Mouse (Mus musculus) forebrain, embryonic 14.5 days (tissue): Measurements from ENCODE around the gene Kazn. TPM values are rescaled to one million over a fixed set of nuclear protein-coding genes. Genes with fewer than 3 reads are reported as not detected.

Experiments
- ATAC-seq: fragments of 200-750 bp; cut with Nextera tagmentation; 2 replicates; pipeline ENCODE4 v1.8.0; 2017; ENCODE audit warnings: mild to moderate bottlenecking, moderate library complexity
- DNase-seq: peaks from one replicate; pipeline ENCODE4 v3.0.0-alpha.2; 2015; ENCODE audit warnings: low spot score
- H3K27ac ChIP-seq: fragments of 300-500 bp; sonication (generic); 2 replicates; pipeline ENCODE4 v1.5.1; 2014; ENCODE audit warnings: low read depth, mild to moderate bottlenecking, control low read depth, low read length, moderate library complexity
- H3K27me3 ChIP-seq: fragments of 300-500 bp; sonication (generic); replicated peaks from 2 replicates; pipeline ENCODE4 v1.6.1; 2014; ENCODE audit warnings: low read length, control low read depth, mixed read lengths; ENCODE audit not compliant: control insufficient read depth, insufficient read depth
- H3K36me3 ChIP-seq: fragments of 300-500 bp; sonication (generic); 2 replicates; pipeline ENCODE4 v1.6.1; 2014; ENCODE audit warnings: low read length, control low read depth; ENCODE audit not compliant: control insufficient read depth, insufficient read depth
- H3K4me1 ChIP-seq: fragments of 300-500 bp; sonication (generic); 2 replicates; pipeline ENCODE4 v1.6.1; 2014; ENCODE audit warnings: antibody characterized with exemption, low read length, control low read depth; ENCODE audit not compliant: control insufficient read depth, insufficient read depth
- H3K4me2 ChIP-seq: fragments of 300-500 bp; sonication (generic); 2 replicates; pipeline ENCODE4 v1.6.1; 2014; ENCODE audit warnings: mild to moderate bottlenecking, control low read depth, low read length
- H3K4me3 ChIP-seq: fragments of 300-500 bp; sonication (generic); 2 replicates; pipeline ENCODE4 v1.5.1; 2014; ENCODE audit warnings: low read depth, low read length, control low read depth
- H3K9ac ChIP-seq: fragments of 300-500 bp; sonication (generic); 2 replicates; pipeline ENCODE4 v1.6.1; 2014; ENCODE audit warnings: mild to moderate bottlenecking, low read length, control low read depth, moderate library complexity
- H3K9me3 ChIP-seq: fragments of 300-500 bp; sonication (generic); replicated peaks from 2 replicates; pipeline ENCODE4 v1.6.1; 2016; ENCODE audit warnings: low read length, control low read depth, mixed read lengths; ENCODE audit not compliant: control insufficient read depth
- WGBS: fragments of 180-500 bp; shearing (Covaris S2); extraction: QIAGEN DNeasy Blood & Tissue Kit; methylation state at CpG from one replicate; pipeline ENCODE4 v1.1.7; 2014; 5-methylcytosine and 5-hydroxymethylcytosine counted together
- polyA plus RNA-seq: library from polyadenylated mRNA; unstranded; fragments of >200 nt; fragmentation: Nextera tagmentation; extraction: Ambion mirVana; gene quantifications from 2 replicates; pipeline ENCODE4 v1.2.1, GENCODE M21; 2014

Gene Kazn
- polyA plus RNA-seq, 1 experiment from 2014 or later = 11.5 TPM

GRCm38 (mm10) chr4:142118522-142118921, 120.7 kb downstream of the Kazn start:
- no peak overlapping the region for H3K27ac ChIP-seq
- no peaks in the 10 kb centered on the region for H3K36me3 ChIP-seq
- no peaks in the 10 kb centered on the region for H3K4me1 ChIP-seq
- no peaks in the 10 kb centered on the region for H3K9me3 ChIP-seq
- ATAC-seq = no peak
- no peak overlapping the region for H3K4me3 ChIP-seq
- no peak overlapping the region for H3K4me2 ChIP-seq
- no peaks in the 10 kb centered on the region for H3K27me3 ChIP-seq
- 73% methylated on average over 7 of the region's 7 CpGs for WGBS
- peak; percentile 27 for DNase-seq
- no peak overlapping the region for H3K9ac ChIP-seq

GRCm38 (mm10) chr4:142117993-142118392, 121.2 kb downstream of the Kazn start:
- Histone ChIP-seq H3K27me3 (no peaks in the 10 kb centered on the region), H3K27ac (no peak overlapping the region), H3K36me3 (no peaks in the 10 kb centered on the region), H3K9me3 (no peaks in the 10 kb centered on the region), H3K4me3 (no peak overlapping the region), H3K4me1 (no peaks in the 10 kb centered on the region), H3K4me2 (no peak overlapping the region), H3K9ac (no peak overlapping the region)
- WGBS = 89% methylated on average over 12 of the region's 12 CpGs
- ATAC-seq (0 out of 2 replicates have a peak, but pooled peaks have one; percentile 29), DNase-seq (no peak)

- H3K4me2 ChIP-seq = no peak overlapping the region
- 34% methylated on average over 8 of the region's 8 CpGs for WGBS
- DNase-seq = peak; percentile 44
- no peak overlapping the region for H3K9ac ChIP-seq
- no peak for ATAC-seq
- H3K27me3 ChIP-seq = no peaks in the 10 kb centered on the region
- H3K27ac ChIP-seq = no peak overlapping the region
- H3K36me3 ChIP-seq = 0 out of 2 replicates have a peak, but pooled peaks cover 3% of the 10 kb centered on the region
- no peaks in the 10 kb centered on the region for H3K4me1 ChIP-seq
- H3K4me3 ChIP-seq = no peak overlapping the region
- H3K9me3 ChIP-seq = no peaks in the 10 kb centered on the region
Observed at GRCm38 (mm10) chr4:142113306-142113705, 125.9 kb downstream of the Kazn start.

GRCm38 (mm10) chr4:142103081-142103671, 136.0 kb downstream of the Kazn start:
- no peak for DNase-seq

GRCm38 (mm10) chr4:142098303-142098702, 140.9 kb downstream of the Kazn start:
- WGBS = 17% methylated on average over 8 of the region's 8 CpGs

More at GRCm38 (mm10) chr4:142103081-142103671, 136.0 kb downstream of the Kazn start:
- H3K4me2 ChIP-seq = no peak overlapping the region
- H3K27ac ChIP-seq = no peak overlapping the region
- no peak for ATAC-seq
- no peak overlapping the region for H3K9ac ChIP-seq
- WGBS = 61% methylated on average over 12 of the region's 12 CpGs
- no peaks in the 10 kb centered on the region for H3K4me1 ChIP-seq
- no peaks in the 10 kb centered on the region; the same call in 1 of the 2 replicates for H3K9me3 ChIP-seq
- H3K27me3 ChIP-seq = no peaks in the 10 kb centered on the region
- H3K36me3 ChIP-seq = peaks cover 22% of the 10 kb centered on the region
- no peak overlapping the region for H3K4me3 ChIP-seq

GRCm38 (mm10) chr4:142097871-142098270, 141.3 kb downstream of the Kazn start:
- 56% methylated on average over 5 of the region's 5 CpGs for WGBS
- H3K4me3 ChIP-seq = no peak overlapping the region
- no peaks in the 10 kb centered on the region for H3K9me3 ChIP-seq
- no peak overlapping the region for H3K27ac ChIP-seq
- H3K4me2 ChIP-seq = no peak overlapping the region
- no peak overlapping the region for H3K9ac ChIP-seq
- no peaks in the 10 kb centered on the region for H3K4me1 ChIP-seq
- no peak for DNase-seq
- H3K27me3 ChIP-seq = no peaks in the 10 kb centered on the region
- H3K36me3 ChIP-seq = no peaks in the 10 kb centered on the region
- peak; percentile 27; the same call in 1 of the 2 replicates for ATAC-seq

More at GRCm38 (mm10) chr4:142098303-142098702, 140.9 kb downstream of the Kazn start:
- no peak overlapping the region for H3K4me3 ChIP-seq
- H3K27me3 ChIP-seq = no peaks in the 10 kb centered on the region
- no peaks in the 10 kb centered on the region for H3K4me1 ChIP-seq
- no peaks in the 10 kb centered on the region for H3K9me3 ChIP-seq
- peak; percentile 61; the same call in 1 of the 2 replicates for ATAC-seq
- H3K36me3 ChIP-seq = no peaks in the 10 kb centered on the region
- no peak overlapping the region for H3K4me2 ChIP-seq
- peak; percentile 83 for DNase-seq
- H3K9ac ChIP-seq = no peak overlapping the region
- H3K27ac ChIP-seq = no peak overlapping the region

- H3K27me3 ChIP-seq = no peaks in the 10 kb centered on the region
Observed at GRCm38 (mm10) chr4:142095513-142096241, 143.5 kb downstream of the Kazn start.

GRCm38 (mm10) chr4:142094386-142094785, 144.8 kb downstream of the Kazn start:
- 95% methylated on average over 11 of the region's 11 CpGs for WGBS
- H3K9me3 ChIP-seq = no peaks in the 10 kb centered on the region
- no peaks in the 10 kb centered on the region for H3K36me3 ChIP-seq
- no peak overlapping the region for H3K4me2 ChIP-seq
- no peak overlapping the region for H3K4me3 ChIP-seq
- H3K4me1 ChIP-seq = no peaks in the 10 kb centered on the region
- H3K9ac ChIP-seq = no peak overlapping the region
- H3K27me3 ChIP-seq = no peaks in the 10 kb centered on the region
- no peak overlapping the region for H3K27ac ChIP-seq
- ATAC-seq (no peak), DNase-seq (no peak)

More at GRCm38 (mm10) chr4:142095513-142096241, 143.5 kb downstream of the Kazn start:
- Histone ChIP-seq H3K4me2 (no peak overlapping the region), H3K9ac (no peak overlapping the region), H3K4me1 (no peaks in the 10 kb centered on the region), H3K9me3 (no peaks in the 10 kb centered on the region), H3K27ac (no peak overlapping the region), H3K36me3 (no peaks in the 10 kb centered on the region), H3K4me3 (no peak overlapping the region)
- peak; percentile 50 for DNase-seq
- 32% methylated on average over 15 of the region's 15 CpGs for WGBS
- peak; percentile 54; the same call in 1 of the 2 replicates for ATAC-seq

- Histone ChIP-seq H3K9me3 (no peaks in the 10 kb centered on the region), H3K4me2 (no peak overlapping the region), H3K27me3 (peaks cover 10% of the 10 kb centered on the region; the same call in 1 of the 2 replicates), H3K36me3 (no peaks in the 10 kb centered on the region), H3K27ac (no peak overlapping the region), H3K4me1 (no peaks in the 10 kb centered on the region), H3K4me3 (no peak overlapping the region), H3K9ac (no peak overlapping the region)
- no peak for ATAC-seq
- no peak for DNase-seq
- 83% methylated on average over 2 of the region's 2 CpGs for WGBS
Observed at GRCm38 (mm10) chr4:142091100-142091499, 148.1 kb downstream of the Kazn start.
